Mouse (Mus musculus) ES-Bruce4 (cell line): ENCODE measurements around the gene Tspan2. TPM values are rescaled to one million over a fixed set of nuclear protein-coding genes. Genes with fewer than 3 reads are reported as not detected.
A peak's percentile ranks its signal among the peaks of the same experiment; 100 is the strongest.

Experiments used
- H3K27ac ChIP-seq: 2 replicates; pipeline ENCODE4 v1.5.1; 2012; ENCODE audit warnings: low read length, inconsistent platforms; ENCODE audit not compliant: insufficient read depth
- H3K27me3 ChIP-seq: 2 replicates; pipeline ENCODE4 v1.6.1; 2012; ENCODE audit warnings: mild to moderate bottlenecking, low read length, inconsistent platforms; ENCODE audit not compliant: control insufficient read depth, poor library complexity, insufficient read depth, severe bottlenecking
- H3K36me3 ChIP-seq: 2 replicates; pipeline ENCODE4 v1.6.1; 2012; ENCODE audit warnings: inconsistent platforms, mild to moderate bottlenecking, low read length, moderate library complexity; ENCODE audit not compliant: control insufficient read depth, poor library complexity, insufficient read depth, severe bottlenecking
- H3K4me1 ChIP-seq: one replicate; pipeline ENCODE4 v1.8.1; 2011; ENCODE audit warnings: low read length; ENCODE audit not compliant: control insufficient read depth, insufficient read depth
- H3K4me3 ChIP-seq: 2 replicates; pipeline ENCODE4 v1.5.1; 2011; ENCODE audit warnings: low read depth, mild to moderate bottlenecking, low read length
- H3K9ac ChIP-seq: 2 replicates; pipeline ENCODE4 v1.6.1; 2012; ENCODE audit warnings: low read depth, mild to moderate bottlenecking, inconsistent platforms; ENCODE audit not compliant: poor library complexity, severe bottlenecking
- H3K9me3 ChIP-seq: replicated peaks from 2 replicates; pipeline ENCODE4 v1.6.1; 2012; ENCODE audit warnings: mild to moderate bottlenecking, low read length, inconsistent platforms; ENCODE audit not compliant: control insufficient read depth, poor library complexity, insufficient read depth, severe bottlenecking
- CTCF ChIP-seq: IDR thresholded peaks from one replicate; pipeline ENCODE4 v1.8.1; 2011; ENCODE audit warnings: low read depth, low read length
- EP300 ChIP-seq: IDR thresholded peaks from 2 replicates; pipeline ENCODE4 v1.6.1; 2011; ENCODE audit warnings: low read depth, low read length; ENCODE audit not compliant: insufficient read depth
- POLR2A ChIP-seq: IDR thresholded peaks from one replicate; pipeline ENCODE4 v1.8.1; 2011; ENCODE audit warnings: low read length; ENCODE audit not compliant: insufficient read depth
- polyA plus RNA-seq: library from polyadenylated mRNA; stranded (reverse); fragments of >200 nt; gene quantifications from 2 replicates; pipeline ENCODE4 v1.2.4, GENCODE M21; 2011; ENCODE audit warnings: low read depth; ENCODE audit not compliant: missing spikeins, insufficient read depth, insufficient read length

Tspan2 gene
- polyA plus RNA-seq, 1 experiment: 9.2 TPM

GRCm38 (mm10) chr3:102732619-102733018, 1.7 kb upstream of the Tspan2 start:
- H3K4me1 ChIP-seq: no peaks in the 10 kb centered on the region
- H3K27ac ChIP-seq: no peak overlapping the region
- H3K9me3 ChIP-seq: no peaks in the 10 kb centered on the region
- TF ChIP-seq POLR2A (no peak), CTCF (no peak), EP300 (no peak)
- H3K27me3 ChIP-seq: no peaks in the 10 kb centered on the region
- no peaks in the 10 kb centered on the region for H3K36me3 ChIP-seq
- H3K4me3 ChIP-seq: no peak overlapping the region
- no peak overlapping the region for H3K9ac ChIP-seq

GRCm38 (mm10) chr3:102733050-102733449, 1.3 kb upstream of the Tspan2 start:
- Histone ChIP-seq H3K27ac (no peak overlapping the region), H3K4me3 (no peak overlapping the region), H3K27me3 (no peaks in the 10 kb centered on the region)

GRCm38 (mm10) chr3:102733936-102734312, 405 bp upstream of the Tspan2 start:
- Histone ChIP-seq H3K27me3 (no peaks in the 10 kb centered on the region), H3K4me3 (peak overlapping the region; percentile 73), H3K27ac (no peak overlapping the region), H3K9me3 (no peaks in the 10 kb centered on the region), H3K4me1 (no peaks in the 10 kb centered on the region), H3K9ac (no peak overlapping the region), H3K36me3 (no peaks in the 10 kb centered on the region)
- TF ChIP-seq POLR2A: no peak
- no peak for TF ChIP-seq CTCF
- no peak for TF ChIP-seq EP300

More at GRCm38 (mm10) chr3:102733050-102733449, 1.3 kb upstream of the Tspan2 start:
- no peak for TF ChIP-seq EP300
- no peak for TF ChIP-seq CTCF
- TF ChIP-seq POLR2A: no peak
- Histone ChIP-seq H3K36me3 (no peaks in the 10 kb centered on the region), H3K4me1 (no peaks in the 10 kb centered on the region), H3K9me3 (no peaks in the 10 kb centered on the region), H3K9ac (no peak overlapping the region)

GRCm38 (mm10) chr3:102735031-102735558, 766 bp downstream of the Tspan2 start:
- H3K9ac ChIP-seq: peak overlapping the region; percentile 83
- H3K4me1 ChIP-seq: no peaks in the 10 kb centered on the region
- H3K9me3 ChIP-seq: no peaks in the 10 kb centered on the region
- TF ChIP-seq CTCF: no peak
- TF ChIP-seq EP300: no peak
- TF ChIP-seq POLR2A: no peak
- peak overlapping the region; percentile 94 for H3K4me3 ChIP-seq
- H3K27ac ChIP-seq: no peak overlapping the region
- no peaks in the 10 kb centered on the region for H3K27me3 ChIP-seq
- no peaks in the 10 kb centered on the region for H3K36me3 ChIP-seq

GRCm38 (mm10) chr3:102735638-102736037, 1.3 kb downstream of the Tspan2 start:
- Histone ChIP-seq H3K9me3 (no peaks in the 10 kb centered on the region), H3K27ac (no peak overlapping the region), H3K9ac (peak overlapping the region; percentile 83), H3K36me3 (no peaks in the 10 kb centered on the region), H3K4me3 (no peak overlapping the region), H3K27me3 (no peaks in the 10 kb centered on the region), H3K4me1 (no peaks in the 10 kb centered on the region)
- no peak for TF ChIP-seq CTCF
- TF ChIP-seq POLR2A: no peak
- no peak for TF ChIP-seq EP300

- H3K36me3 ChIP-seq: no peaks in the 10 kb centered on the region
- no peaks in the 10 kb centered on the region for H3K4me1 ChIP-seq
- H3K9ac ChIP-seq: no peak overlapping the region
- H3K27me3 ChIP-seq: no peaks in the 10 kb centered on the region
- H3K27ac ChIP-seq: no peak overlapping the region
- H3K4me3 ChIP-seq: no peak overlapping the region
- TF ChIP-seq EP300 (no peak), POLR2A (no peak), CTCF (no peak)
- H3K9me3 ChIP-seq: no peaks in the 10 kb centered on the region
Observed at GRCm38 (mm10) chr3:102736436-102736835, 2.1 kb downstream of the Tspan2 start.

GRCm38 (mm10) chr3:102737106-102737505, 2.8 kb downstream of the Tspan2 start:
- H3K9ac ChIP-seq: no peak overlapping the region
- no peak for TF ChIP-seq EP300
- no peak for TF ChIP-seq CTCF
- no peak for TF ChIP-seq POLR2A
- no peaks in the 10 kb centered on the region for H3K27me3 ChIP-seq
- no peaks in the 10 kb centered on the region for H3K9me3 ChIP-seq
- no peak overlapping the region for H3K4me3 ChIP-seq
- H3K4me1 ChIP-seq: no peaks in the 10 kb centered on the region
- no peaks in the 10 kb centered on the region for H3K36me3 ChIP-seq
- H3K27ac ChIP-seq: no peak overlapping the region
